Mouse (Mus musculus) lung, embryonic 14.5 days (tissue): ENCODE measurements around the gene Atp8b5. TPM values are rescaled to one million over a fixed set of nuclear protein-coding genes. Genes with fewer than 3 reads are reported as not detected.

Experiments
- ATAC-seq: fragments of 200-750 bp; cut with Nextera tagmentation; 2 replicates; pipeline ENCODE4 v1.8.0; 2017; ENCODE audit warnings: mild to moderate bottlenecking, moderate TSS enrichment, moderate library complexity; ENCODE audit not compliant: insufficient read depth
- DNase-seq: peaks from one replicate; pipeline ENCODE4 v3.0.0-alpha.2; 2015
- H3K27ac ChIP-seq: fragments of 300-500 bp; sonication (generic); 2 replicates; pipeline ENCODE4 v1.5.1; 2014; ENCODE audit warnings: low read depth, mild to moderate bottlenecking, moderate library complexity
- H3K27me3 ChIP-seq: fragments of 300-500 bp; sonication (generic); 2 replicates; pipeline ENCODE4 v1.6.1; 2014; ENCODE audit warnings: low read length, control low read depth; ENCODE audit not compliant: insufficient read depth
- H3K36me3 ChIP-seq: fragments of 300-500 bp; sonication (generic); 2 replicates; pipeline ENCODE4 v1.6.1; 2014; ENCODE audit warnings: control low read depth; ENCODE audit not compliant: insufficient read depth
- H3K4me1 ChIP-seq: fragments of 300-500 bp; sonication (generic); 2 replicates; pipeline ENCODE4 v1.6.1; 2014; ENCODE audit warnings: antibody characterized with exemption, control low read depth; ENCODE audit not compliant: insufficient read depth
- H3K4me2 ChIP-seq: fragments of 300-500 bp; sonication (generic); 2 replicates; pipeline ENCODE4 v1.6.1; 2014; ENCODE audit warnings: mild to moderate bottlenecking
- H3K4me3 ChIP-seq: fragments of 300-500 bp; sonication (generic); 2 replicates; pipeline ENCODE4 v1.5.1; 2014; ENCODE audit warnings: low read depth, low read length
- H3K9ac ChIP-seq: fragments of 300-500 bp; sonication (generic); 2 replicates; pipeline ENCODE4 v1.6.1; 2014
- H3K9me3 ChIP-seq: fragments of 300-500 bp; sonication (generic); 2 replicates; pipeline ENCODE4 v1.6.1; 2016; ENCODE audit warnings: low read depth, low read length, control low read depth
- CTCF ChIP-seq: IDR thresholded peaks from 2 replicates; pipeline ENCODE4 v1.5.1; 2016; ENCODE audit warnings: antibody characterized with exemption, low read depth
- WGBS: fragments of 180-500 bp; shearing (Covaris S2); extraction: QIAGEN DNeasy Blood & Tissue Kit; methylation state at CpG from one replicate; pipeline ENCODE4 v1.1.7; 2014; 5-methylcytosine and 5-hydroxymethylcytosine counted together
- polyA plus RNA-seq: library from polyadenylated mRNA; unstranded; fragments of >200 nt; fragmentation: Nextera tagmentation; extraction: Ambion mirVana; gene quantifications from 2 replicates; pipeline ENCODE4 v1.2.1, GENCODE M21; 2014

Gene Atp8b5
- polyA plus RNA-seq, 1 experiment from 2014 or later: 0.42 TPM

DNA sequence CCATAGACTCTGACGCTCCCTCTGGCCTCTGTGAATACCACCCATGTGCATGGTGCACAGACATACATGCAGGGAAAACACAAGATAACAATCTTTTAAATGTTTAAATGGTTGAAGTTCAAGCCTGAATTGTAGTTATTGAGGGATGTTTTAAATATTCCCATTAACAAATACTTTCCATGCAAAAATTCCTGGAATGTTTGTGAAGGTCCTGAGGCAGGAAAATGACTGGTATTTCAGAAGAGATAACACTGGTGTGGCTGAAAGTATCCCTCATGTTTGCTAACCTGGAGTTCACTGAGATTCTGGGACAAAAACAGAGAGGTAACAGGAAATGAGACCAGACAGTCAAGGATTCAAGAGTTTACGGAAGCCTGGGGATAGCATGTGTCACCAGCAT lies 122.4 kb downstream of the Atp8b5 start:
- TF ChIP-seq CTCF: no peak
- Histone ChIP-seq H3K36me3 (no peaks in the 10 kb centered on the region), H3K4me3 (no peak overlapping the region), H3K27me3 (no peaks in the 10 kb centered on the region), H3K4me1 (peaks cover 7% of the 10 kb centered on the region; the same call in 1 of the 2 replicates), H3K9ac (no peak overlapping the region), H3K9me3 (no peaks in the 10 kb centered on the region), H3K27ac (no peak overlapping the region), H3K4me2 (no peak overlapping the region)
- ATAC-seq (no peak), DNase-seq (no peak)
- 44% methylated on average over 2 of the region's 2 CpGs for WGBS

- 57% methylated on average over 9 of the region's 9 CpGs for WGBS
- no peaks in the 10 kb centered on the region for H3K9me3 ChIP-seq
- H3K27me3 ChIP-seq: no peaks in the 10 kb centered on the region
- no peak overlapping the region for H3K4me3 ChIP-seq
- no peak for TF ChIP-seq CTCF
- ATAC-seq: no peak
- peaks cover 10% of the 10 kb centered on the region for H3K4me1 ChIP-seq
- no peaks in the 10 kb centered on the region for H3K36me3 ChIP-seq
- no peak overlapping the region for H3K4me2 ChIP-seq
- H3K9ac ChIP-seq: no peak overlapping the region
- H3K27ac ChIP-seq: peak overlapping the region; percentile 36; the same call in 1 of the 2 replicates
- DNase-seq: peak; percentile 23
Observed at GRCm38 (mm10) chr4:43389845-43390440, 123.0 kb downstream of the Atp8b5 start.

- 67% methylated on average over 3 of the region's 3 CpGs for WGBS
- H3K4me2 ChIP-seq: no peak overlapping the region
- H3K4me3 ChIP-seq: no peak overlapping the region
- no peaks in the 10 kb centered on the region for H3K9me3 ChIP-seq
- TF ChIP-seq CTCF: no peak
- DNase-seq (no peak), ATAC-seq (no peak)
- no peaks in the 10 kb centered on the region for H3K36me3 ChIP-seq
- H3K27me3 ChIP-seq: no peaks in the 10 kb centered on the region
- peaks cover 14% of the 10 kb centered on the region for H3K4me1 ChIP-seq
- peak overlapping the region; percentile 33; the same call in 1 of the 2 replicates for H3K27ac ChIP-seq
- no peak overlapping the region for H3K9ac ChIP-seq
Observed at GRCm38 (mm10) chr4:43391521-43392050, 124.6 kb downstream of the Atp8b5 start.

DNA sequence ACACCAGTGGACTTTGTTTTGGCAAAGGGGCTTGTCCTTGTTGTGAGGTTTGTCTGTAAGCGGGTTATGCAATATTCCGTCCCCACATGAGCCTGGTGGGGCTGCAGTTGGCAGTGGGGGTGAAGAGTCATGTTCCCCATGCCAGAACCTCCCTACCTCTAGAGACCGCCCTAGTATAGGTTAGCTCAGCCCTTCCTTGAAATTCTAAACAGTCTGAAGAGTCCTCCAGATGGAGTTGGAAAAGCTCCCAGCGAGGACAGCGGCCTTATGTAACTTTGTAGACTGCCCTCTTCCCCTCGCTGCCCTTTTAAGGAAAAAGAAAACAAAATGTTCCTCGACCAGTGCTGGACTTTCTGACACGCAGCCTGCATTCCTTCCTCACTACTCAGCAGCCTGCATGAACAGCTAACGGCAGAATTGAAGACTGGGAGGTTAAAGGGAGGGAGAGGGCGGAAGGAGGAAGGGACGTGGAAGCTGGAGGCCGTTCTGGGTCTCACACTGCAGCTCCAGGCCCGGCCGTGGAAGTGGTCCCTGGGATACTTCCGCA lies 127.5 kb downstream of the Atp8b5 start:
- Histone ChIP-seq H3K4me3 (no peak overlapping the region), H3K4me1 (peaks cover 25% of the 10 kb centered on the region), H3K9ac (peak overlapping the region; percentile 22; the same call in 1 of the 2 replicates), H3K9me3 (no peaks in the 10 kb centered on the region), H3K4me2 (peak overlapping the region; percentile 40), H3K36me3 (no peaks in the 10 kb centered on the region), H3K27me3 (no peaks in the 10 kb centered on the region), H3K27ac (peak overlapping the region; percentile 94)
- peak; percentile 81 for ATAC-seq
- peak; percentile 91 for DNase-seq
- WGBS: 8% methylated on average over 15 of the region's 15 CpGs
- 0 out of 2 replicates have a peak, but pooled peaks have one; percentile 17 for TF ChIP-seq CTCF

DNA sequence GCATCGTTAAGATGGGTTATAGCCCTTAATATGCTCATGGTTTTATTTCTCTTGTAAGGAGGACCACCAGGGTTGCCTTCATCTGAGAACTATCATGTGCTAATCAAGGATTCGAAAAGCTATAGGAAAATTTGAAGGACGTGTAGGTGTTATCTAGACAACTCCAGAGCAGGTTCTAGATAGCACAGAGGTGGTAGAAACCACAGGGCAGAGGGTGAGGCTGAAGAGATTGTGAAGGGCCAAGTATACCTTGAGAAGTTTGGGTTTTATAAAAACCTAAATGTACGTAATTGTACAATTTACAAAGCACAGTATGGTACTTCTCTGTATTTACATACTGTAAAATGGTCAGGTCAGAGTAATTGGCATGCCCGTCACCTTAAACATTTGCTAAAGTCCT lies 128.2 kb downstream of the Atp8b5 start:
- H3K9ac ChIP-seq: no peak overlapping the region
- no peaks in the 10 kb centered on the region for H3K36me3 ChIP-seq
- no peak for DNase-seq
- no peak for ATAC-seq
- TF ChIP-seq CTCF: no peak
- H3K4me3 ChIP-seq: no peak overlapping the region
- H3K4me1 ChIP-seq: peaks cover 25% of the 10 kb centered on the region
- no peaks in the 10 kb centered on the region for H3K27me3 ChIP-seq
- peak overlapping the region; percentile 94 for H3K27ac ChIP-seq
- peak overlapping the region; percentile 40 for H3K4me2 ChIP-seq
- 74% methylated on average over 5 of the region's 5 CpGs for WGBS
- no peaks in the 10 kb centered on the region for H3K9me3 ChIP-seq

GRCm38 (mm10) chr4:43395836-43396235 lies 128.9 kb downstream of the Atp8b5 start:
- Histone ChIP-seq H3K36me3 (no peaks in the 10 kb centered on the region), H3K9me3 (no peaks in the 10 kb centered on the region), H3K4me3 (no peak overlapping the region), H3K9ac (no peak overlapping the region), H3K27me3 (no peaks in the 10 kb centered on the region), H3K27ac (no peak overlapping the region), H3K4me2 (no peak overlapping the region), H3K4me1 (peaks cover 30% of the 10 kb centered on the region)
- no peak for TF ChIP-seq CTCF
- WGBS: 70% methylated on average over 9 of the region's 9 CpGs
- DNase-seq (no peak), ATAC-seq (no peak)

DNA sequence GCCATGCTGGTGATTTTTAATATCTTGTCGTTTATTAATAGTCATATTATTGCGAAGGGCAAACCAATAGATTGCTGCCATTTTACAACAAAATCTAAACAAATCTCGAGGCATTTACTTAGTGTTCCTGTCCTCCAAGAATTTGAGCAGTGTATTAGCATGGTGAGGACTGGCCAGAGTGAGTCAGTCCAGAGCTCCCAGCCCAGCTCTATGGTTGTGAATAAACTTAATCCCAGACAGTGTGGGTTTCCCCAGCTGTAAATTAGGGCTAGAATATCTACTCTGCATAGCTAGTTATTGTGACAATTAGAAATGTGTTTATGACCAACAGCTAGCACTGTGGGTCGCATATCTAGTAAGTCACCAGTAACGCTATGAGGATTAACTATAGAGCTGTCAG lies 129.4 kb downstream of the Atp8b5 start:
- WGBS: 80% methylated on average over 5 of the region's 5 CpGs
- no peak overlapping the region for H3K27ac ChIP-seq

More for the DNA sequence above, 129.4 kb downstream of the Atp8b5 start:
- Histone ChIP-seq H3K4me3 (no peak overlapping the region), H3K27me3 (no peaks in the 10 kb centered on the region), H3K4me1 (peaks cover 34% of the 10 kb centered on the region), H3K36me3 (no peaks in the 10 kb centered on the region), H3K9ac (no peak overlapping the region), H3K4me2 (no peak overlapping the region), H3K9me3 (no peaks in the 10 kb centered on the region)
- ATAC-seq (no peak), DNase-seq (no peak)
- no peak for TF ChIP-seq CTCF
